Mouse (Mus musculus) gastrocnemius, postnatal 10 days (tissue): ENCODE measurements around the gene Msh4. TPM values are rescaled to one million over a fixed set of nuclear protein-coding genes. Genes with fewer than 3 reads are reported as not detected.

ENCODE experiments used
- DNase-seq: peaks from one replicate; pipeline ENCODE4 v3.0.0; 2021; ENCODE audit warnings: mixed read lengths
- total RNA-seq, 2 experiments: library from RNA; stranded (reverse); gene quantifications; 2 replicates each; pipeline ENCODE4 v1.2.3; 2021

Msh4 gene
- total RNA-seq, 2 experiments from 2014 or later, result 0.16 to 0.25 TPM

DNA sequence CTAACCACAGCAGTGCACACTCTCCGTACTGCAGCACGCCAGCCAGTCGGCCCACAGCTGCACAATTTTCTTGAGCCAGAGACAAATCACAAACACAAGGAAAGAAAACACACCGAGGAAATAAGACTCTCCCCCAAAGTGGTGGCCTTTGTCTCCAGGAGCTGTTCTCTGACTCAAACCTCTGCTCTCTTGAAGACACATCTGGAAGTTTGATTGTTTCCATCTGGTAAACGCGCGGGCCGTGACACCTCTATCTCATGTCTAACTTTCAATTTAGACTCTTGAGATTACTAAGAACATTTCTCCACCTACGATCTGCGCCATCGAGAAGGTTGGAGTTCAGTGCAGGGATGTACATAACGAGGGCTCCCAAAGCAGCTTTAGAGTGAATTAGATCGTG, 97.5 kb downstream of the Msh4 start:
- DNase-seq, result no peak

- DNase-seq, result no peak
Measured at GRCm38 (mm10) chr3:153807444-153808149, 98.3 kb downstream of the Msh4 start.

Other genes starting within 250 kb of the Msh4 start
- 1 to 10 TPM; 1.5 to 5.1 TPM for gene St6galnac3, start 181.0 kb downstream of the Msh4 start, total RNA-seq
- not detected for gene Asb17, start 61.9 kb downstream of the Msh4 start, total RNA-seq
- 10 to 100 TPM; 67.0 to 72.3 TPM for gene Rabggtb, start 6.9 kb upstream of the Msh4 start, total RNA-seq
- 100 to 1,000 TPM; 248 to 275 TPM for gene Acadm, start 38.5 kb upstream of the Msh4 start, total RNA-seq
- gene Slc44a5, start 67.3 kb upstream of the Msh4 start, total RNA-seq, result 1 to 10 TPM in 1 of 2 experiments, under 1 TPM in 1; 0.78 to 1.4 TPM